Comparison of ENCODE assay signal across 7 mouse cellular contexts in genomic region chr13:25115429-25115881, GRCm38 (mm10). TPM values are rescaled to one million over a fixed set of nuclear protein-coding genes. Genes with fewer than 3 reads are reported as not detected.
DNase-seq lines count a peak whose midpoint lies in the region; TF ChIP-seq lines count a peak whose summit lies in the region.

No protein-coding gene starts in this region.

- no peaks in the 10 kb centered on the region for H3K27me3 ChIP-seq in cerebellum, adult 2 months (ENCODE audit: control insufficient read depth, insufficient read depth, low read length)

- H3K4me1 ChIP-seq in cerebellum, adult 2 months (ENCODE audit: control insufficient read depth, insufficient read depth, low read length): no peaks in the 10 kb centered on the region

- TF ChIP-seq CTCF in cerebellum, adult 2 months (IDR thresholded peaks at IDR 0.05; ENCODE audit: borderline replicate concordance, insufficient read depth, low read depth, low read length): no peak

- peak; percentile 2 for DNase-seq in adrenal gland, adult 8-10 months
- peak; percentile 47 to 48 for DNase-seq in cerebellum, adult 2 months
- DNase-seq in frontal cortex, adult 2 months (ENCODE audit: extremely low spot score in 1 of 2, low spot score in 1 of 2): peak; percentile 61 to 80
- peak; percentile 4 for DNase-seq in induced T-regulatory cell, adult 2 months (ENCODE audit: low read depth)
- peak; percentile 65 to 83 for DNase-seq in left cerebral cortex, adult 18-20 months (ENCODE audit: low spot score in 2 of 2)
- DNase-seq in lung, postnatal 36 days: peak; percentile 7
- peak; percentile 68 for DNase-seq in right cerebral cortex, postnatal 25 days

- H3K27ac ChIP-seq in cerebellum, adult 2 months (ENCODE audit: insufficient read depth, low read length): no peak overlapping the region

- WGBS in cerebellum, adult 2 months: 12% methylated on average over 12 of the region's 12 CpGs

- TF ChIP-seq POLR2A in cerebellum, adult 2 months (IDR thresholded peaks at IDR 0.05; ENCODE audit: borderline replicate concordance, insufficient read depth, low read length): no peak

- H3K4me3 ChIP-seq in cerebellum, adult 2 months (replicated peaks; ENCODE audit: insufficient read depth, low read depth, low read length): peak overlapping the region; percentile 76

RNA-seq across cellular contexts. Expression of gene Dcdc2a, which starts 59.7 kb away (rescaled TPM):
- under 1 TPM in 2 of 4 experiments, not detected in 2; 0.26 to 0.73 TPM for total RNA-seq in adrenal gland, adult 8-10 months (2022)
- 4.1 and 4.9 TPM in 2 replicates for polyA plus RNA-seq in cerebellum, adult 2 months (2012; rRNA removed)
- 8.7 and 10.0 TPM in 2 replicates for polyA plus RNA-seq in frontal cortex, adult 2 months (2012; rRNA removed)
- total RNA-seq in left cerebral cortex, adult 18-20 months (2021): 1 to 10 TPM; 9.1 to 9.6 TPM

Comparison
In these comparisons a context has a peak if more than half of its experiments do, and no peak if none do; other contexts are left out.
1. DNase-seq: peak in every context shown above with its lines; median percentile 74 in left cerebral cortex, adult 18-20 months; 70 in frontal cortex, adult 2 months; 68 in right cerebral cortex, postnatal 25 days; 48 in cerebellum, adult 2 months; 7 in lung, postnatal 36 days; 4 in induced T-regulatory cell, adult 2 months; 2 in adrenal gland, adult 8-10 months.
2. RNA of gene Dcdc2a, which starts 59.7 kb away (total RNA-seq): 9.1 to 9.6 TPM in left cerebral cortex, adult 18-20 months; 0.26 to 0.73 TPM in adrenal gland, adult 8-10 months; every median in the first group is over 4 times any median in the second.